Mouse (Mus musculus) ES-E14 (cell line): ENCODE measurements around the gene Cd177.

ENCODE experiments used
- HCFC1 ChIP-seq: IDR thresholded peaks from 2 replicates; pipeline ENCODE4 v1.6.1; 2012; ENCODE audit warnings: low read length, inconsistent platforms, borderline replicate concordance; ENCODE audit not compliant: insufficient read depth
- ZC3H11A ChIP-seq: IDR thresholded peaks from 2 replicates; pipeline ENCODE4 v1.6.1; 2012; ENCODE audit warnings: low read depth, mild to moderate bottlenecking, inconsistent platforms, low read length, borderline replicate concordance
- ZNF384 ChIP-seq: IDR thresholded peaks from 2 replicates; pipeline ENCODE4 v1.6.1; 2012; ENCODE audit warnings: low read depth, low read length, inconsistent platforms

GRCm38 (mm10) chr7:24735970-24736670 lies 24.0 kb downstream of the Cd177 start:
- TF ChIP-seq ZNF384: no peak
- TF ChIP-seq HCFC1: no peak
- TF ChIP-seq ZC3H11A: no peak
